Mouse (Mus musculus) embryonic facial prominence, embryonic 14.5 days (tissue): ENCODE results near the gene Fkbp15. TPM values are rescaled to one million over a fixed set of nuclear protein-coding genes. Genes with fewer than 3 reads are reported as not detected.

Experiments used
- ATAC-seq: fragments of 200-750 bp; cut with Nextera tagmentation; 2 replicates; pipeline ENCODE4 v1.8.0; 2017; ENCODE audit warnings: low read depth, moderate number of reproducible peaks, moderate TSS enrichment
- DNase-seq: peaks from one replicate; pipeline ENCODE4 v3.0.0-alpha.2; 2015; ENCODE audit warnings: low spot score
- H3K27ac ChIP-seq: fragments of 300-500 bp; sonication (generic); replicated peaks from 2 replicates; pipeline ENCODE4 v1.5.1; 2014; ENCODE audit warnings: low read depth, mild to moderate bottlenecking, low read length, moderate library complexity
- H3K27me3 ChIP-seq: fragments of 300-500 bp; sonication (generic); replicated peaks from 2 replicates; pipeline ENCODE4 v1.6.1; 2014; ENCODE audit warnings: low read length; ENCODE audit not compliant: control insufficient read depth, insufficient read depth
- H3K36me3 ChIP-seq: fragments of 300-500 bp; sonication (generic); 2 replicates; pipeline ENCODE4 v1.6.1; 2014; ENCODE audit warnings: low read length, mixed read lengths; ENCODE audit not compliant: control insufficient read depth, insufficient read depth
- H3K4me1 ChIP-seq: fragments of 300-500 bp; sonication (generic); 2 replicates; pipeline ENCODE4 v1.6.1; 2014; ENCODE audit warnings: antibody characterized with exemption, low read length; ENCODE audit not compliant: control insufficient read depth, insufficient read depth
- H3K4me2 ChIP-seq: fragments of 300-500 bp; sonication (generic); 2 replicates; pipeline ENCODE4 v1.6.1; 2014; ENCODE audit warnings: low read depth, mild to moderate bottlenecking, low read length, moderate library complexity, mixed read lengths
- H3K4me3 ChIP-seq: fragments of 300-500 bp; sonication (generic); 2 replicates; pipeline ENCODE4 v1.5.1; 2014; ENCODE audit warnings: low read depth, mild to moderate bottlenecking, low read length
- H3K9ac ChIP-seq: fragments of 300-500 bp; sonication (generic); 2 replicates; pipeline ENCODE4 v1.6.1; 2014; ENCODE audit warnings: low read depth, mild to moderate bottlenecking, low read length, moderate library complexity, mixed read lengths
- H3K9me3 ChIP-seq: fragments of 300-500 bp; sonication (generic); 2 replicates; pipeline ENCODE4 v1.6.1; 2016; ENCODE audit warnings: low read length; ENCODE audit not compliant: control insufficient read depth
- WGBS: fragments of 180-500 bp; shearing (Covaris S2); extraction: QIAGEN DNeasy Blood & Tissue Kit; methylation state at CpG from one replicate; pipeline ENCODE4 v1.1.7; 2014; 5-methylcytosine and 5-hydroxymethylcytosine counted together
- polyA plus RNA-seq: library from polyadenylated mRNA; unstranded; fragments of >200 nt; fragmentation: Nextera tagmentation; extraction: Ambion mirVana; gene quantifications from 2 replicates; pipeline ENCODE4 v1.2.1, GENCODE M21; 2014

The Fkbp15 gene
- polyA plus RNA-seq, 1 experiment from 2014 or later, result 25.2 TPM

DNA sequence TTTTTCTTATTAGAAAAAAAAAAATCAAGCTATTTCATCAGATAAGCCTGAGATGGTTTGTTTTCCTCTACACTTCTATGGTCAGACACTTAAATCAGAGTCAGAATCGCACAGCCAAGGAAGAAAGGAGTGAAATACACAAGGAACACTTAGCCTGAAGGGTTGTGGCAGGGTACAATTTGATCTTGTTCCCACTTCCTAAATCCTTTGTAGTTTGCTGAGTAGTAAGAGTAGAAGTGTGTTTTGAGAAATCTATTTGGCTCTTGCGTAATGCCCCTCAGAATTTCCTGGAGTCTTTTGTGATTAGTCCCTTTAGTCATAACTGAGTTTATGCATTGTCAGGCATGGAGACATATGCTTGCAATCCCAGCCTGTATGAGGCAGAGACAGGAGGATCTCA, 11.0 kb downstream of the Fkbp15 start:
- DNase-seq (no peak), ATAC-seq (no peak)
- H3K9me3 ChIP-seq, result no peaks in the 10 kb centered on the region
- no peak overlapping the region for H3K4me2 ChIP-seq
- WGBS, result 89% methylated on average over 2 of the region's 2 CpGs
- no peaks in the 10 kb centered on the region for H3K27me3 ChIP-seq
- H3K9ac ChIP-seq, result no peak overlapping the region
- H3K36me3 ChIP-seq, result peaks cover 23% of the 10 kb centered on the region
- no peak overlapping the region for H3K4me3 ChIP-seq
- H3K27ac ChIP-seq, result no peak overlapping the region
- H3K4me1 ChIP-seq, result no peaks in the 10 kb centered on the region

DNA sequence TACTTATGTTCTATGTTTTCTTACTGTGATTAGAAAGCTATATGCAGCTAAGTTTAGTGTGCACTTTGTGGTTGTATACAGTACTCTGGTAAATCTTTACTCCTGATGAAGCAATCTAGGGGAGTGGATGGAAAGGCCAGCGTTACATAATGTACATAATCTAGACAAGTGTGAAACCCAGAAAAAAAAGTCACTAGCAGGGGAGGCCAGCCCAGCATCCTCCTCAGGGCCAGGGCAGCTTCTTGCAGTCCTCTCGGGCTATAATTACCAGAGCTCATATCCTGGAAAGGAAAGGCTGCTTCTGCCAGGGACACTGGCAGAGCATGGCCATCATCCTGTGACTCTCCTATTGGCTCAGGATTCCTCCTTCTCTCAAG, 12.0 kb downstream of the Fkbp15 start:
- Histone ChIP-seq H3K4me1 (no peaks in the 10 kb centered on the region), H3K9ac (no peak overlapping the region), H3K27ac (no peak overlapping the region), H3K9me3 (no peaks in the 10 kb centered on the region), H3K36me3 (peaks cover 32% of the 10 kb centered on the region), H3K4me2 (no peak overlapping the region), H3K27me3 (no peaks in the 10 kb centered on the region), H3K4me3 (no peak overlapping the region)
- 69% methylated on average over 2 of the region's 2 CpGs for WGBS
- DNase-seq (no peak), ATAC-seq (no peak)

DNA sequence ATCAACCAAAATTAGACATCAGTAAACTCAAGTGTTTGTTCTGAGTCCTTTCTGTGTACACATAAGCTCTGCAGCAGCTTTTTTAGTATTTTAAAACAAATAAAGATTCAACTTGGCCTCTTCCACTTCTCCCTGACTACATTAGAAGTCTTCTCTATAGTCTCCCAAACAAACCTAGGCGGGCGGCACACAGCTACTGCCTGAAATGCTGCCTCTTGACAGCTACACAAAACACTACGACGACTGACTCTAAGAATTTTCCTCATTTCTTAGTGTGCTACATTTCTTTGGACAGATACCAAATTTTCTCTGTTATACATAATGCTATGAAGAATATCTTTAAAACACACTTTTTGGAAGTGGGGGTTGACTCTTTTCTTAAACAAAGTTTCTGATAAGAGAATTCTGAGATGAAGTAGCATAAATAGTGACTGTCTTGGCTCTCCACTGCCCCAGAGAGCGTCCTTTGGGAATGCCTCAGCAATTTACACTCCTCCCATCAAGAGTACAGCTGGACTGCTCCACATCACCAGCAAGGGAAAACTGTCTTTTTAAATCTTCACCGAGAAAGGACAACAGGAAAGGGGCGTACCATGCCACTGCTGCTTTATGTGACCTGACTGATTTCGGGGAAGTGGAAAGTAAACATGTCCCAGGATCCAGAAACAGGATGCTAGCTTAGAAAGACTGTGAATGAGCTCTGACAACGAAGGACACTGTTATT, 12.6 kb downstream of the Fkbp15 start:
- Histone ChIP-seq H3K4me1 (no peaks in the 10 kb centered on the region), H3K9me3 (no peaks in the 10 kb centered on the region), H3K27me3 (no peaks in the 10 kb centered on the region), H3K9ac (no peak overlapping the region), H3K4me3 (no peak overlapping the region), H3K4me2 (no peak overlapping the region), H3K36me3 (peaks cover 32% of the 10 kb centered on the region), H3K27ac (no peak overlapping the region; the same call in 1 of the 2 replicates)
- ATAC-seq (no peak), DNase-seq (no peak)
- 64% methylated on average over 9 of the region's 9 CpGs for WGBS

DNA sequence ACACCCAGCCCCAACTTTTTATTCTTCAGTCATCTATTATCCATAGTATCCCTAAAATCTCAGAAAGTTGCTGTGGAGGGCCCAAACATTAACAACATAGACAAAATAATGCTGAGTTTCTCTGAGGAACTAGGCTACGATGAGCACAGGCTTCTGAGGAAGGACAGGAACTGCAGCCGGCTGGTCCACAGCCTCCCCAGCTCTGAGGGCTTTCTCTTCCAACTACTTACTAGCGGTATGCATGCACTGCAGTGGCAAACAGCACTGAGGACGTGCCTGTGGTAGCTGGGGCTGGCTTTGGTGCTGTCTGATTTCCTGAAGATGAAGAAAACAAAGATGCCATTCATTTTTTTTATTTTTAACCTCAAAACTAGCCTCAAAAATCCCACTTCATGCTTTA, 14.5 kb downstream of the Fkbp15 start:
- H3K9ac ChIP-seq, result no peak overlapping the region
- no peak overlapping the region for H3K4me2 ChIP-seq
- H3K4me1 ChIP-seq, result no peaks in the 10 kb centered on the region
- H3K4me3 ChIP-seq, result no peak overlapping the region
- ATAC-seq (no peak), DNase-seq (no peak)
- 80% methylated on average over 4 of the region's 4 CpGs for WGBS
- H3K27me3 ChIP-seq, result no peaks in the 10 kb centered on the region
- no peaks in the 10 kb centered on the region for H3K9me3 ChIP-seq
- H3K36me3 ChIP-seq, result peaks cover 29% of the 10 kb centered on the region
- no peak overlapping the region for H3K27ac ChIP-seq

DNA sequence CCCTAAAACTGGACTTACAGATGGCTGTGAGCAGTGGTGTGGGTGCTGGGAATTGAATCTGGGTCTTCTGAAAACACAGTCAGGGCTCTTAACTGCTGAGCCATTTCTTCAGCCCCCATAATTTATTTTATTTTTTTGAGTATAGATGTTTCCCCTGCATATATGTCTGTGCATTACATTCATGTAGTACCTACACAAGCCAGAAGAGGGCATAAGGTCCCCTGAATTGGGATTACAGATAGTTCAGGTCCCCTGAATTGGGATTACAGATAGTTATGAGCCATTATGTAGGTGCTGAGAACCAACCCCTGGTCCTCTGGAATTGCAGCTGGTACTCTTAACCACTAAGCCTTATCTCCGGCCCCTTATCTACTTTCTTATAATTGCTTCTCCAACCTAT, 16.3 kb downstream of the Fkbp15 start:
- Histone ChIP-seq H3K4me2 (no peak overlapping the region), H3K9me3 (no peaks in the 10 kb centered on the region), H3K9ac (no peak overlapping the region), H3K4me1 (no peaks in the 10 kb centered on the region), H3K4me3 (no peak overlapping the region), H3K36me3 (peaks cover 42% of the 10 kb centered on the region), H3K27me3 (no peaks in the 10 kb centered on the region), H3K27ac (no peak overlapping the region)
- 97% methylated on average over 1 of the region's 1 CpGs for WGBS
- DNase-seq (no peak), ATAC-seq (no peak)

DNA sequence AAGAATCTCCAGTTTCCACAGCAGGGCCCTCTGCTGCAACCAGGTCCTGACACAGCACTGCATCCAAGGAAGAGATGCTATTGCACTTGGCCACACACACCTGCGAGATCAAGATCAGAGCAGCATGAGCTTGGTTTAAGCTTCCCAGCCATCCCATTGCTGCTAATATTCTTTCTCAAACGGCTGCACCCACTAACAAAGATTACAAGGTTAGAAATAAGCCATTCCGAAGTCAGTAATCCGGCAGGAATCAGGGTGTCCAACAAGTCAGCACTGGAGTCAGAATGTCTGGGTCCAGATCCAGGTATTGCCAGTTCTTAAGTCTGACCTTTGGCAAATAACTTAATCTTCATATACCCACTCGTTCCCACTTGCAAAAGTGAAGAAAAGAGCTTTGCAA, 21.8 kb downstream of the Fkbp15 start:
- Histone ChIP-seq H3K27ac (no peak overlapping the region), H3K4me3 (no peak overlapping the region), H3K9ac (no peak overlapping the region), H3K9me3 (no peaks in the 10 kb centered on the region), H3K4me1 (no peaks in the 10 kb centered on the region), H3K36me3 (peaks cover 56% of the 10 kb centered on the region), H3K27me3 (no peaks in the 10 kb centered on the region), H3K4me2 (no peak overlapping the region)
- 83% methylated on average over 5 of the region's 5 CpGs for WGBS
- ATAC-seq (no peak), DNase-seq (no peak)

DNA sequence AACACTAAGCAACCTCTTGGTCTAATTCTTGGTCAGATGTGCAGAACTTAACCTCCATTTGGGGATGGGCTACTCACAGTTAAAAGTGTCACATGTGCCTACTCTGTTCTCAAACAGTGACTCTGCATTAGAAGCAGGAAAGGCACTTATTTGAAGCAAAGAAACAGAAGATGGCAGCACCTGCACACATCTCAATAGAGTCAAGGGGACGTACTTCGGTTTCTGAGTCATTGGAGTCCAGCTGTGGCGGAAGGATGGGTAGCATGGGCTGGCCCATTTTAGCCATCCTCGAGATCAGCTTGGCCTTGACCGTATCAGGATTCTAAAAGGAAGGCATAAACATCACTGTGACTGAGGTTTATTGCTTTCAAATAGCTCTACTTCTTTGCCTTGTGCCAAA, 28.4 kb downstream of the Fkbp15 start:
- no peak overlapping the region for H3K9ac ChIP-seq
- no peaks in the 10 kb centered on the region for H3K27me3 ChIP-seq
- H3K4me3 ChIP-seq, result no peak overlapping the region
- H3K27ac ChIP-seq, result no peak overlapping the region
- no peak overlapping the region for H3K4me2 ChIP-seq
- H3K9me3 ChIP-seq, result no peaks in the 10 kb centered on the region
- DNase-seq (no peak), ATAC-seq (no peak)
- H3K4me1 ChIP-seq, result no peaks in the 10 kb centered on the region
- H3K36me3 ChIP-seq, result peaks cover 82% of the 10 kb centered on the region
- 76% methylated on average over 5 of the region's 5 CpGs for WGBS

DNA sequence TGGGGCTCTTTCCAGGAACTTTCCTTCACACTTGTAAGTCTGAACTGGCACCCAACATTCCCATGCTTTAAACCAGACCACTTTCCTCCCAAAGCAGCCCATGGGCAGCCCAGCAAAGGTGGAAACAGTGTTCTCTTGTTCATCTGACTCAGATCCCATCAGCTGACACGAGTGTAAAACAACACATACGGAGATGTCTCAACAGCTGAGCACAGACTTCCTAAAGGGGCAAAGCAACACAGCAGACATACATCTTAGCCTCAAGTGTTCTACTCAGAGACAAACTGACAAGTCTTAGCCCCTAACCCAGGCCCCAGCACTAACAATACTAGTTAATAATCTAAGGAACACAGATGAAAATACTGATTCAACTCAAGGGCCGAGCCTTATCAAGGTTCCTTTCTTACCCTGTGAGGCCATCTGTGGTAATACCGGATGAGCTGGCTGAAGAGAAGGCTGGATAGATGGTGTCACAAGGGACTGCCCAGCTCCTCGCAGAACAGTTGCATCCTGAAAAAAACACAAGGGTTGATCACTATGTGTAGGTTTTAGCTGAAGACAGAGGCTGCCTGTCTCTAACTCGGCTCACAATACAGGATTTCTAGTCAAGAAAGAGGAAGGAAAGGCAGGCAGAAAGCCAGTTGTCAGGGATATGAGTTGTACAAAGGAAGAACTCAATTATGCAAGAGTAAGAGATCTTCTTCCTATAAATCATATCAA, 31.2 kb downstream of the Fkbp15 start:
- Histone ChIP-seq H3K4me3 (no peak overlapping the region), H3K27me3 (no peaks in the 10 kb centered on the region), H3K4me2 (no peak overlapping the region), H3K36me3 (peaks cover 82% of the 10 kb centered on the region), H3K4me1 (no peaks in the 10 kb centered on the region), H3K27ac (no peak overlapping the region), H3K9me3 (no peaks in the 10 kb centered on the region), H3K9ac (no peak overlapping the region)
- no peak for DNase-seq
- whole genome bisulfite sequencing, result 84% methylated on average over 6 of the region's 6 CpGs
- no peak for ATAC-seq

DNA sequence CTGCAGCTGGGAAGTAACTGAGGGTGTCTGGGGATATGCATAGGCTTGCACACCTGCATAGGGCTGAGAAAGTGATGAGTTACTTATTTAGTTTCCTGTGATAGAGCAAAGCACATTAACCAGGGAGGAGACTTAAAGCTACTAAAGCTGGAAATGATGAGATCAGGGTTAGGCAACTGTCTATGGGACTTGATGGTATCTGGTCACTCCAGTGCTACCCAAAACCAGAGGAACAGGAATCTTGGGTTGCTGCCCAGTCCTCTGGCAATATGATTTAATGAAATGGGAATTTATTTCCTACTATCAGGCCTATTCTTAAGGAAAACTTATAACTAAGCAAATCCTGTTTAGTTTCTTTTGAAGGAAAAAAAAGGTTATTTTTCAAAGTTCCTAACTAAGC, 34.2 kb downstream of the Fkbp15 start:
- no peaks in the 10 kb centered on the region for H3K4me1 ChIP-seq
- H3K4me3 ChIP-seq, result no peak overlapping the region
- no peak overlapping the region for H3K9ac ChIP-seq
- H3K9me3 ChIP-seq, result no peaks in the 10 kb centered on the region
- no peak for DNase-seq
- H3K4me2 ChIP-seq, result no peak overlapping the region
- no peaks in the 10 kb centered on the region for H3K27me3 ChIP-seq
- H3K27ac ChIP-seq, result no peak overlapping the region
- no peak for ATAC-seq
- H3K36me3 ChIP-seq, result peaks cover 83% of the 10 kb centered on the region
